Mouse (Mus musculus) heart, adult 11 months (tissue): ENCODE data around the gene Cdc42bpa.

Source experiments
- DNase-seq: peaks from one replicate; pipeline ENCODE4 v3.0.0; 2022

The Cdc42bpa gene

GRCm38 (mm10) chr1:179959721-179960542, at the start of gene Cdc42bpa:
Cdc42bpa (plus strand) TSS chr1:179960472.
- DNase-seq, result peak; percentile 99

DNA sequence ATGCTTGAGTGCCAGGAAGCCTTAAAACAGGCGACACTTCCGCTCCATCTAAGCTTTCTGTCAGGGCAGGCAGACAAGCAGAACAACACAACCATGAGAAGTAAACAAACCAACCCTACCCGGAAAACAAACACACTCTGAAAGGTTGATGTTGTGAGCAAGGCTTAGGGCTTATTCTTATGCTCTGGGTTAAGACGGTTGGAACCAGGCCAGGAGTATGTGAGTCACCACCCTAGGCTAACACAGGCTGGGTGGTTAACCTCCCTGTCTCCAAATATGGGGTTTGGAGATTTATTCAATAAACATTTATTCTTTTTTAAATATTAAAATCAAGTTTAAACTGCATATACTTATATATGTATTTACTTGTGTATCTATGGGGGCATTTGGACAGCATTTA, 46.8 kb upstream of the Cdc42bpa start:
- no peak for DNase-seq

GRCm38 (mm10) chr1:179917036-179917435, 43.2 kb upstream of the Cdc42bpa start:
- no peak for DNase-seq

GRCm38 (mm10) chr1:179917481-179917880, 42.8 kb upstream of the Cdc42bpa start:
- DNase-seq, result no peak

DNA sequence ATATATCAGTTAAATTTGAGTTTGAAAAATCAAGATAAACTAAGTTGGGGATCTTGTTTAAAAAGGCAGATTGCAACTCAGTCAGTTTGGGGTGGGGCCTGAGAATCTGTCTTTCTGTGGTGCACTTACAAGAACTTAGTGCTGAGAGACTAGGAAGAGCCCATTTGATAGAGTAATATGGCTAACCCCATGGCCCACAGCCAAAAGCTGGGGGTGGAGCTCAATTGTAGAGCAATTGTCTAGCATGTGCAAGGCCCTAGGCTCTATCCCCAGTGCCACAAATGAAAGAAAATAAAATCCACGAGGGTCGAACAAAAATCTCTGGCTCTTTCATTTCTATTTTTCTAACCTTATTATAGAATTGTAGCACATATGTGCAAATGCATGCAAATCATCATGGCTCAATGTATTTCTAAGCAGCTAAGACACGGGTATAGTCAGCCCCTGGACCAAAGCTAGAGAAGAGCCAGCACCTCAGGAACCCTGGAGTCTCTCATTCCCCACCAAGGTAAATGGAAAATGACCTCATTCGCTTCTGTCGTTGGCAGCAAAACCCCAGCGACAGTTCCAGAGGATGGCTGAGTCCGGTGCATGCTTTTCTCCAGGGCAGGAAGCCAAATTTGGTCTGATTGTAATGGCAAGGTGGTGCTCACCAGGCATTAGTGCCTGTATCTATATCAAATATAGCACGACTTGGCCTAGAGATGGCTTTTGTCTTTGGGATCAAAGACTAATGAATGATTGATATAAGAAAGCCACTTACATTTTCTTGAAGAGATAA, 40.4 kb upstream of the Cdc42bpa start:
- DNase-seq, result peak; percentile 87

DNA sequence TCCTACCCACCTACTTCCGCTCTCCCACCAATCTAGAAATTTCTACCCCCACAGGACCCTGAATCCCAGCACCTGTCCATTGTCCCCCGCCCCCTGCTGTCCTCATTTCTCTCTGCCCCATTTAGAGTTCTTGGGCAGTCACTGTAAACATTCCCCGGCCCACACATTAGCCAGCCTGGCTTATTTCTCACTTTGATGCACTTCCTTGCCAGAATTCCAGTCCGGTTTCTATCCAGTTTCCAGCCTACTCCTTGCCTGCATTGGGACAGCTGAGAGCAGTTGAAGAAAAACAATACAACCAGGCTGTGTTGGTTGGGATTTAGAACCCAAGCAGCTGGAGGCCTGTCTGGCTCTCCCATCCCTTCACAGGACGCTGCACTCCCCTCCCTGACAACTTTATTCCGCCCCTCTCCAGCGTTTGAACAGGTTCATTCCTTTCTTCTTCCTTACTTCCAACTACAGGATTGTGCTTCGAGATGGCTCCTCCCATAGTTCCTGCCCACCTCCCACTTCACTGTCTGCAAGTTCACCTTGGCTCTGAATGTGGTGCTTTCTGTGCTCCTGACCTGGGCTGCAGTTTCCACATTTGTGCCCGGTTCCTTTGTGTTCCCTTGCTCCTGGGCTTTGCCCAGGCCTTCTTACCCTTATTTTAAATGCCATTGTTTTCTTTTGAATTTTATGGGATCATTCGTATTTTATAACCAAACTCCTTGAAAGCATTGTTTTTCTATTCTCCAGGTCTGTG, 36.4 kb upstream of the Cdc42bpa start:
- DNase-seq, result peak; percentile 60

DNA sequence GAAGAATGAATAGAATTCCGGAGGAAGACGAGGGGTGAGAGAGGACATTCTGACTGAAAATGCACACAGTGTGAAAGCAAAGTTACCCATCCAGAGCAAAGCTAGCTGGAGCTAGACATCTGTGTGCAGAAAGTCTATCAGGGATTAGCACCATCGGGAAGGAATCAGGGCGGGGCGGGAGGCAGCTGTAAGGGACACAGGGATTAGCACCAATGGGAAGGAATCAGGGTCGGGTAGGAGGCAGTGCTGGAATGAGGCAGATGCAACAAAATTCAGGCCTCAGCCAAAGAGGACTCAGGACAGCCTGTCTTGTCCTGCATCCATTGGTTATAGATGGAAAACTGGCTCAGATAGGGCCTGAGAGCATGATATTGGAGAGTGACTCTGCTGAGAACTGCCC, 34.0 kb upstream of the Cdc42bpa start:
- DNase-seq, result peak; percentile 82

GRCm38 (mm10) chr1:179927102-179927501, 33.2 kb upstream of the Cdc42bpa start:
- no peak for DNase-seq

- DNase-seq, result peak; percentile 61
Measured at GRCm38 (mm10) chr1:179928822-179929221, 31.4 kb upstream of the Cdc42bpa start.

GRCm38 (mm10) chr1:179931247-179931646, 29.0 kb upstream of the Cdc42bpa start:
- peak; percentile 77 for DNase-seq

DNA sequence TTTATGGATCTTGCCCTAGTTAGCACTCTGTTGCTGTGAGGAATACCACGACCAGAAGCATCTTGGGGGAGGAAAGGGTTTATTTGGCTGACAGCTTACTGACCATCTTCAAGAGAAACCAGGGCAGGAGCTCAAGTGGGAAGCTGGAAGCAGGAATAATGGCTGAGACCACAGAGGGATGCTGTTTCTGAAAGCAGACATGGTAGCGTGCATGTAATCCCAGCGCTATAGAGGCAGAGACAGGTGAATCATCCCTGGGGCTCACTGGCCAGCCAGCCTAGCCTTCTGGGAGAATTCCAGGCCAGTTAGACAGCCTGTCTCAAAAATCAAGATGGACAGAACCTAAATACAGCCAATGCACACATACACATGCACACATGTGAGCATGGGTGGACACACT, 26.2 kb upstream of the Cdc42bpa start:
- peak; percentile 52 for DNase-seq

DNA sequence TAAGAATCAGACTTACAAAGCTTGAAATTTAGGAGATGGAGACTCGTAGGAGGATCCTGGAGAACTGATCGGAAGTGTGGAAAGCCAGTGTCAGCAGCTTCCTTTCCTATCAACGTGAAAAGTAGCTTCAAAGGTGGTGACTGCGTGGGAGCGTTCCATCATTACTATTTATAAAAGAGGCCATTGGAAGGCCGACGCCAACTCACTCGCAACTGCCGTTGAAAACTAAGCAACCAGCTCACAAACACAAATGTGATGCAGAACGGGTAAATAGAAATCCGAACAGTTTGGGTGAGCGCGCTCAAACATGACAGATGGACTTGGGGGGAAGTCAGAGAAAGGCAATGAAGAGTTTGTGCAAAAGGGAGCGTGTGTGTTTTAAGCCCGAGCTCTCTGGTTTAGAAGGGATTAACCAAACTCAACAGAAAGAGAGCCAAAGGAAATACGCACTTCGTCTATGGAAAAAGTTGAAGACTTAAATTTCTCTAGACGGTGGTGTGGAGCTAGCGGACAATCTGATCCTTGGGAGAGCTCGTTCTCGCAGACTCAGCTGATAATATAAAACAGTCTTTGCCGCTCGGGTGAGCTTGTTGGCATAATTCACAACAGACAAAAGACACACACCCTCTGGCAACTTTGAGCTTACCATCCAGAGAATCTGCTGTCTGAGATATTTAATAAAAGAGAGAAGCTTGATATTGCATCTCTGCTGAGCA, 20.0 kb upstream of the Cdc42bpa start:
- DNase-seq, result peak; percentile 78

DNA sequence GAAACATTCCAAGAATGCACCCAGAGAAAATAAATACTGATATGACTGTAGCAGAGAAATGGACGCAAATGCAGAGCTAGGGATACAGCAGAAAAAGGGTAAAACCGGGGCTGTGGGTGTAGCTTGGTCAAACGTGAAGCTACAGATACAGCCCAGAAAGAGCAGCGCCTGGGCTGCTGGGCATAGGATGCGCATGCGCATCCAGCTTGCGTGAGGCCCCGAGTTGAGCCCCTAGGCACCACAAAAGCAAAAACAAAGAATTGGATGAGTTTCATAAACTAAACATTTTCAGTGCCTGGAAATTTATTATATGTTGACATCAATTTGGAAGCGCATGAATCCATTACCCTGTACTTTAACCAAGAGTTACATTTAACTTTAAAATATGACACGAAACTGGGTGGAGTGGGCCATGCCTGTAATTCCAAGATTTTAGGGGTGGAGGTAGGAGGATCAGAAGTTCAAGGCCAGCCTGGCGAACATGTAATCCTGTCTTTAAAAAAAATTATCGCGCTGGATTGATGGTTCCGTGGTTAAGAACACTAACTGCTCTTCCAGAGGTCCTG, 19.4 kb upstream of the Cdc42bpa start:
- DNase-seq, result peak; percentile 58

- no peak for DNase-seq
Measured at GRCm38 (mm10) chr1:179945017-179945416, 15.3 kb upstream of the Cdc42bpa start.

DNA sequence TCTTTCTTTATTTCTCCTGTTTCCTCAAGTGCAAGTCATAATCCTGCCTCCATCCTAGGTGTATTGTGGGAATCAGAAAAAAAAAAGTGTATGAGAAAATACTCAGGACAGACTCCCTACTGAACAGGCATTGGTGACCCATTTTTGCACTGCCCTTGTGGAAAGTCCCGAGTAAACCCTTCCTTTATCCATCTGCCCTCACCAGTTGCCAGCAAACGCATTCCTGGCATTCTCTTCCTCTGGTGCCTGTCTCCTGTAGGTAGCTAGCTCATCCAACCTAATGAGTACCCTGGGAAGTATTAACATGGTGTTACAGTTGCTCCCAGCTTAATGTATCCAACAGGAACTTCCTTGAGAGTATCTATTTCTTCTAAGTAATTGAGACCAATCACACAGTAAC, 13.7 kb upstream of the Cdc42bpa start:
- DNase-seq, result no peak

- DNase-seq, result peak; percentile 70
Measured at GRCm38 (mm10) chr1:179947653-179948052, 12.6 kb upstream of the Cdc42bpa start.

DNA sequence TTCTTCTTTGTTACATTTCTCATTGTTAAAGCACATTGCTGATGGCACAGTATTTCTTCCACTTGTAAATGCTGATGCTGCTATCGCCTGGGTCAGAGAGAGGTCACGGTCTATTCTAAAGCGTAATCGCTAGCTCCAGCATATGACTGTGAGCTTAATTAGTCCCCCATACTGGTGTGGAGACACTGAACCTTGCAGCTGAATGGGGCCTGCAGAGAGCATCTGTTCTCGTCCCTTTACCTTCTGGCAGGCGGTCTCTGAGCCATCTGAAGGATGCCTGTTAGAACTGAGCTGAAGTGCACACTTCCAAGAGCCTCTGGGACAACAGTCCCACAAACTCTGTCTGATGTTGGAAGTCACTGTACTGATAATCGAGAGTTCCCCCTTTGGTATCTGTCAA, 8.7 kb upstream of the Cdc42bpa start:
- no peak for DNase-seq

GRCm38 (mm10) chr1:179953251-179953650, 7.0 kb upstream of the Cdc42bpa start:
- no peak for DNase-seq

GRCm38 (mm10) chr1:179957431-179957830, 2.8 kb upstream of the Cdc42bpa start:
- no peak for DNase-seq

DNA sequence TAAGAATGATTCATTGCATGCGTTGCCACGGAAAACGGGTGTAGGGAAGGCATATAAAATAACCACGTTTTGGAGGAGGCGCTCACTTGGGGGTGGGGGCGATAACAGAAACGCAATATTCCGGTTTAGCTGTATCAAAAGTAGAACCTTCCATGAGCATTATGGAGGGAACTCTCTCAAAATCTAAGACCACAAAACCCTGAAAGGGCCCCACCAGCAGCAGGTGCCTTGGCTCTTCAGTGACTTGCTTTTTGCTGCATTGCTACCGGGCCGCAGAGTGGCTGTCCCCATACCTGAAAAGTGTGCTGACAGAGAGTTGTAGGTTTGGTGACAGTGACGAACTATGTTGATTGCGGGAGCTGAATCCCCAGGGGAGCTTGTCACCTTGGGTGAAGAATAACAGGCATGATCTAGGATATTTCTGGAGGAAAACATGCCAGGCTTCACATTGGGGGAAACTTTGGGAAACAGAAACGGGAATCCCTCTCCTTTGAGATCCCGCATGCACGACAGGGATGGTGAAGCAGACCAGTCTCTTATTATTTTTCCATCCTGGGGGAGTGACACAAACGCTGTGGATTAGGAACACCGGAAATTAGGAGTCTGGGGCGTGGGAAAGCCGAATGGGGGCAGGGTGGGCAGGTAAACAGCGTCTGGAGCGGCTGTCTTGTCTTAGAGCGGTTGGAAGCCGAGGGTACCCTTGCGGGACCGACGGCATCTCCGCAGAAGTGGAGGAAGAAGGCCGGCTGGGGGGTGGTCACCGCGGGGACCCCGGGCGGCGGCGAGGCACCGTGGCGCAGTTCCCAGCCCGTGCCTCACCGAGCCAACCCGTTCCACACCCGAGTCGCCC, 1.2 kb upstream of the Cdc42bpa start:
- DNase-seq, result no peak

GRCm38 (mm10) chr1:179960543-179960876, 238 bp downstream of the Cdc42bpa start:
- no peak for DNase-seq
